Mouse (Mus musculus) embryonic fibroblast, embryonic 13.5 days (primary cell): ENCODE measurements around the gene Il34. TPM values are rescaled to one million over a fixed set of nuclear protein-coding genes. Genes with fewer than 3 reads are reported as not detected.

ENCODE experiments used
- H3K27ac ChIP-seq: 2 replicates; pipeline ENCODE4 v1.5.1; 2012; ENCODE audit warnings: low read length, control low read depth, inconsistent platforms; ENCODE audit not compliant: insufficient read depth
- H3K4me1 ChIP-seq: 2 replicates; pipeline ENCODE4 v1.6.1; 2011; ENCODE audit warnings: low read length; ENCODE audit not compliant: control insufficient read depth, insufficient read depth
- H3K4me3 ChIP-seq: 2 replicates; pipeline ENCODE4 v1.5.1; 2011; ENCODE audit warnings: mild to moderate bottlenecking, control low read depth, low read length; ENCODE audit not compliant: insufficient read depth
- CTCF ChIP-seq: IDR thresholded peaks from 2 replicates; pipeline ENCODE4 v1.5.1; 2011; ENCODE audit warnings: mild to moderate bottlenecking, control low read depth, low read length, moderate library complexity, borderline replicate concordance; ENCODE audit not compliant: insufficient read depth
- POLR2A ChIP-seq: IDR thresholded peaks from 2 replicates; pipeline ENCODE4 v1.6.1; 2011; ENCODE audit warnings: low read depth, mild to moderate bottlenecking, control low read depth, low read length, moderate library complexity
- polyA plus RNA-seq: library from polyadenylated mRNA; stranded (reverse); fragments of >200 nt; gene quantifications from 2 replicates; pipeline ENCODE4 v1.2.4, GENCODE M21; 2011; ENCODE audit warnings: low read depth; ENCODE audit not compliant: missing spikeins, insufficient read length

Il34 gene
- polyA plus RNA-seq, 1 experiment: 2.7 TPM

- H3K4me1 ChIP-seq: no peaks in the 10 kb centered on the region
- TF ChIP-seq POLR2A (no peak), CTCF (no peak)
- no peak overlapping the region for H3K4me3 ChIP-seq
- H3K27ac ChIP-seq: no peak overlapping the region
These were observed 59.1 kb downstream of the Il34 start for GRCm38 (mm10) chr8:110746661-110747060.

GRCm38 (mm10) chr8:110745162-110745561, 60.6 kb downstream of the Il34 start:
- TF ChIP-seq CTCF (no peak; the same call in 1 of the 2 replicates), POLR2A (no peak)
- no peak overlapping the region for H3K27ac ChIP-seq

GRCm38 (mm10) chr8:110742452-110742818, 63.3 kb downstream of the Il34 start:
- Histone ChIP-seq H3K4me1 (no peaks in the 10 kb centered on the region), H3K4me3 (no peak overlapping the region), H3K27ac (no peak overlapping the region)
- TF ChIP-seq CTCF (no peak), POLR2A (no peak)

More at GRCm38 (mm10) chr8:110745162-110745561, 60.6 kb downstream of the Il34 start:
- Histone ChIP-seq H3K4me3 (no peak overlapping the region), H3K4me1 (no peaks in the 10 kb centered on the region)

- TF ChIP-seq CTCF (no peak), POLR2A (no peak)
- no peak overlapping the region for H3K27ac ChIP-seq
- H3K4me3 ChIP-seq: no peak overlapping the region
- H3K4me1 ChIP-seq: no peaks in the 10 kb centered on the region
These were observed 63.8 kb downstream of the Il34 start for GRCm38 (mm10) chr8:110741816-110742451.

GRCm38 (mm10) chr8:110740629-110741175, 65.0 kb downstream of the Il34 start:
- TF ChIP-seq CTCF (no peak), POLR2A (no peak)
- Histone ChIP-seq H3K27ac (no peak overlapping the region), H3K4me3 (no peak overlapping the region), H3K4me1 (no peaks in the 10 kb centered on the region)

- TF ChIP-seq POLR2A (no peak), CTCF (no peak)
- H3K27ac ChIP-seq: no peak overlapping the region
- H3K4me3 ChIP-seq: no peak overlapping the region
- H3K4me1 ChIP-seq: no peaks in the 10 kb centered on the region
These were observed 67.0 kb downstream of the Il34 start for GRCm38 (mm10) chr8:110738591-110739195.

GRCm38 (mm10) chr8:110733036-110733435, 72.7 kb downstream of the Il34 start:
- Histone ChIP-seq H3K4me1 (no peaks in the 10 kb centered on the region), H3K27ac (no peak overlapping the region), H3K4me3 (no peak overlapping the region)
- TF ChIP-seq POLR2A: no peak
- TF ChIP-seq CTCF: no peak

GRCm38 (mm10) chr8:110731346-110731859, 74.3 kb downstream of the Il34 start:
- no peaks in the 10 kb centered on the region for H3K4me1 ChIP-seq
- TF ChIP-seq POLR2A: no peak
- TF ChIP-seq CTCF: no peak
- no peak overlapping the region for H3K27ac ChIP-seq
- no peak overlapping the region for H3K4me3 ChIP-seq

- TF ChIP-seq CTCF: no peak; the same call in 1 of the 2 replicates
- TF ChIP-seq POLR2A: no peak
- Histone ChIP-seq H3K27ac (no peak overlapping the region), H3K4me1 (no peaks in the 10 kb centered on the region), H3K4me3 (no peak overlapping the region)
These were observed 78.8 kb downstream of the Il34 start for GRCm38 (mm10) chr8:110726893-110727292.
